Mouse (Mus musculus) kidney, adult 2 months (tissue): ENCODE results near the gene Ube2e3. TPM values are rescaled to one million over a fixed set of nuclear protein-coding genes. Genes with fewer than 3 reads are reported as not detected.

Experiments used
- DNase-seq: peaks from one replicate; pipeline ENCODE4 v3.0.0; 2021
- H3K27ac ChIP-seq: fragments of 200-500 bp; 2 replicates; pipeline ENCODE4 v1.5.1; 2012; ENCODE audit warnings: low read depth, low read length, control low read depth, inconsistent platforms; ENCODE audit not compliant: insufficient read depth
- H3K27me3 ChIP-seq: fragments of 200-500 bp; replicated peaks from 2 replicates; pipeline ENCODE4 v1.6.1; 2012; ENCODE audit warnings: mild to moderate bottlenecking, moderate library complexity, low read length, inconsistent platforms; ENCODE audit not compliant: control insufficient read depth, insufficient read depth
- H3K36me3 ChIP-seq: fragments of 200-500 bp; 2 replicates; pipeline ENCODE4 v1.6.1; 2012; ENCODE audit warnings: mild to moderate bottlenecking, moderate library complexity, low read length, inconsistent platforms; ENCODE audit not compliant: control insufficient read depth, insufficient read depth
- H3K4me1 ChIP-seq: fragments of 200-500 bp; 2 replicates; pipeline ENCODE4 v1.6.1; 2011; ENCODE audit warnings: low read length; ENCODE audit not compliant: control insufficient read depth, insufficient read depth
- H3K4me3 ChIP-seq: fragments of 200-500 bp; 2 replicates; pipeline ENCODE4 v1.5.1; 2011; ENCODE audit warnings: mild to moderate bottlenecking, low read depth, low read length, control low read depth; ENCODE audit not compliant: insufficient read depth
- CTCF ChIP-seq: fragments of 200-500 bp; conservative IDR thresholded peaks from 2 replicates; pipeline ENCODE4 v1.5.1; 2011; ENCODE audit warnings: low read depth, mild to moderate bottlenecking, control low read depth, low read length, moderate library complexity, mixed read lengths; ENCODE audit not compliant: insufficient read depth, insufficient read length
- POLR2A ChIP-seq: fragments of 200-500 bp; IDR thresholded peaks from one replicate; pipeline ENCODE4 v1.6.1; 2011; ENCODE audit warnings: low read depth, low read length, control low read depth
- WGBS: fragments of 180-500 bp; shearing (Covaris S2); methylation state at CpG from one replicate; pipeline ENCODE4 v1.1.7; 2018; 5-methylcytosine and 5-hydroxymethylcytosine counted together
- polyA plus RNA-seq: library from polyadenylated mRNA; depleted of rRNA; stranded (reverse); fragments of >200 nt; gene quantifications from 2 replicates; pipeline ENCODE4 v1.2.3, GENCODE M21; 2012

The Ube2e3 gene
- polyA plus RNA-seq, 1 experiment, result 25.2 TPM

- Histone ChIP-seq H3K4me1 (no peaks in the 10 kb centered on the region), H3K27me3 (no peaks in the 10 kb centered on the region; the same call in 1 of the 2 replicates), H3K27ac (no peak overlapping the region), H3K36me3 (no peaks in the 10 kb centered on the region), H3K4me3 (no peak overlapping the region)
- no peak for DNase-seq
- 76% methylated on average over 6 of the region's 6 CpGs for WGBS
- TF ChIP-seq CTCF (no peak), POLR2A (no peak)
These were observed 9.3 kb upstream of the Ube2e3 start for GRCm38 (mm10) chr2:78858628-78859027.

- no peak for DNase-seq
- TF ChIP-seq POLR2A (no peak), CTCF (no peak)
- Histone ChIP-seq H3K4me3 (no peak overlapping the region), H3K27ac (no peak overlapping the region), H3K4me1 (no peaks in the 10 kb centered on the region), H3K36me3 (no peaks in the 10 kb centered on the region), H3K27me3 (no peaks in the 10 kb centered on the region; the same call in 1 of the 2 replicates)
- WGBS, result 76% methylated on average over 12 of the region's 12 CpGs
These were observed 8.4 kb upstream of the Ube2e3 start for GRCm38 (mm10) chr2:78859266-78860087.

GRCm38 (mm10) chr2:78860088-78860372, 7.9 kb upstream of the Ube2e3 start:
- WGBS, result 91% methylated on average over 3 of the region's 3 CpGs
- H3K36me3 ChIP-seq, result no peaks in the 10 kb centered on the region
- no peak for TF ChIP-seq CTCF
- TF ChIP-seq POLR2A, result no peak
- H3K27me3 ChIP-seq, result no peaks in the 10 kb centered on the region; the same call in 1 of the 2 replicates
- DNase-seq, result no peak
- H3K4me3 ChIP-seq, result no peak overlapping the region
- no peaks in the 10 kb centered on the region for H3K4me1 ChIP-seq
- no peak overlapping the region for H3K27ac ChIP-seq

GRCm38 (mm10) chr2:78864116-78864515, 3.8 kb upstream of the Ube2e3 start:
- Histone ChIP-seq H3K27ac (no peak overlapping the region), H3K36me3 (no peaks in the 10 kb centered on the region), H3K4me1 (no peaks in the 10 kb centered on the region), H3K27me3 (no peaks in the 10 kb centered on the region; the same call in 1 of the 2 replicates), H3K4me3 (no peak overlapping the region)
- no peak for DNase-seq
- 94% methylated on average over 3 of the region's 3 CpGs for WGBS
- no peak for TF ChIP-seq CTCF
- no peak for TF ChIP-seq POLR2A

- WGBS, result 80% methylated on average over 5 of the region's 5 CpGs
- no peak for DNase-seq
- H3K4me1 ChIP-seq, result no peaks in the 10 kb centered on the region
- no peaks in the 10 kb centered on the region for H3K27me3 ChIP-seq
- TF ChIP-seq POLR2A (no peak), CTCF (no peak)
- H3K4me3 ChIP-seq, result no peak overlapping the region
- no peak overlapping the region for H3K27ac ChIP-seq
- H3K36me3 ChIP-seq, result no peaks in the 10 kb centered on the region
These were observed 3.1 kb upstream of the Ube2e3 start for GRCm38 (mm10) chr2:78864866-78865265.

GRCm38 (mm10) chr2:78868511-78868854, 559 bp downstream of the Ube2e3 start:
- Histone ChIP-seq H3K36me3 (no peaks in the 10 kb centered on the region), H3K27ac (peak overlapping the region; percentile 74), H3K4me1 (peaks cover 3% of the 10 kb centered on the region; the same call in 1 of the 2 replicates), H3K4me3 (peak overlapping the region; percentile 87), H3K27me3 (no peaks in the 10 kb centered on the region)
- TF ChIP-seq CTCF, result no peak
- no peak for TF ChIP-seq POLR2A
- WGBS, result 1% methylated on average over 43 of the region's 44 CpGs
- DNase-seq, result peak; percentile 85

GRCm38 (mm10) chr2:78868951-78869720, 1.2 kb downstream of the Ube2e3 start:
- H3K27ac ChIP-seq, result peak overlapping the region; percentile 74; the same call in 1 of the 2 replicates
- peak overlapping the region; percentile 92 for H3K4me3 ChIP-seq
- TF ChIP-seq CTCF (peak; percentile 43; the same call in 1 of the 2 replicates), POLR2A (no peak)
- no peaks in the 10 kb centered on the region for H3K27me3 ChIP-seq
- no peaks in the 10 kb centered on the region for H3K36me3 ChIP-seq
- H3K4me1 ChIP-seq, result peaks cover 3% of the 10 kb centered on the region; the same call in 1 of the 2 replicates
- peak; percentile 77 for DNase-seq
- WGBS, result 2% methylated on average over 97 of the region's 114 CpGs
